Mouse (Mus musculus) adrenal gland, adult (tissue): Measurements from ENCODE around the gene Cadps.

Experiments used
- DNase-seq, 2 experiments: peaks; one replicate each; pipeline ENCODE4 v3.0.0; 2022 to 2023; ENCODE audit warnings: low spot score in 1 of 2; ENCODE audit not compliant: inconsistent age in 2 of 2

The Cadps gene

DNA sequence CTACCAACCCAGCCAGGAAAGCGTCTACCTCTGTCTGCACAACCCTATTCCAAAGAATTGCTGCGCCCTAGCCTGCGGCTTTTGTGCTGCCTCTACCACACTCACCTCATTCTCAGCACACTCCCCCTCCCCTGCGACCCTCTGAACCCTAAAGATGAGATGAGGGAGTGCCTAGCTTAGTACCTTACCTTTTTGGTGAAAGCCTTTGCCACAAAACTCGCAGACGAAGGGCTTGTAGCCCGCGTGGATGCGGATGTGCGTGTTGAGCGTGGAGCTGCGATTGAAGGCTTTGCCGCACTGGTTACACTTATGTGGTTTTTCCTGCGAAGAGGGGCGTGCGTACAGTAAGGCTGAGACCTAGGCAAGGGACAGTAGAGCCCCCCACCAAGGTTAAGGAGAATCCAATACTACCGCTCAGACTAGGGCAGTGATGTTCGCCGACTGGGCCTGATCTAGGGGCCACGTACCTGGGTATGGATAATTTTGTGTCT lies 479.4 kb downstream of the Cadps start:
- DNase-seq, result no peak

DNA sequence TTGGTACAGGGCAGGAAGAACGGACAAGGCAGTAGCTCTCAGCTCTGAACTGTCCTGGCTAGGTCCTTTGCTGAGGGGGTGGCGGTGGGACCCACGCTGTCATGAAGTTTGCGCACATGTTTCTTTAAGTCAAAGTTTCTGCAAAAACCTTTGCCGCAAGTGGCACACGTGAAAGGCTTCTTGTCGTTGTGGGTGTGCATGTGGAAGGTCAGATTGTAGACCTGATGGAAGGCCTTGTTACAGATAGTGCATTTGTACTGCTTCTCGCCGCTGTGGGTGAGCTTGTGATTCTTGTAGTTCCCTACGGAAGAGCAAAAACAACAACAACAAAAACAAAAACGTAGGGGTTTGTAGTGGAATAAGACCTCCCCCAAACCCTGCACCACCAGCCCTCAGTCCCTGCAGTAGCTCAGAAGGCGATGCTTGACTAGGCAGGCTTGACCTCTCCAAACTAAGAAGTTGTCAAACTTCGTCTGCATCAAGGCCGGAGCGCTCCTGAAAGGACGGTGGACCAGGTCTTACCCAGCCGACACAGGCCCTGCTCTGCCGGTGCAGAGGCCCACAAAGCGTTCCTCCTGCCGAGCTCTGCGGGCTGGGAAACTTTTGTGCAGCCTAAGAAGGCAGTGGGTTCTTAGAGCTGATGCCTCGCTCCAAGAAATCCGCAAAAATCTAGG lies 480.3 kb downstream of the Cadps start:
- DNase-seq, result peak in 1 of 2 experiments; percentile 24

DNA sequence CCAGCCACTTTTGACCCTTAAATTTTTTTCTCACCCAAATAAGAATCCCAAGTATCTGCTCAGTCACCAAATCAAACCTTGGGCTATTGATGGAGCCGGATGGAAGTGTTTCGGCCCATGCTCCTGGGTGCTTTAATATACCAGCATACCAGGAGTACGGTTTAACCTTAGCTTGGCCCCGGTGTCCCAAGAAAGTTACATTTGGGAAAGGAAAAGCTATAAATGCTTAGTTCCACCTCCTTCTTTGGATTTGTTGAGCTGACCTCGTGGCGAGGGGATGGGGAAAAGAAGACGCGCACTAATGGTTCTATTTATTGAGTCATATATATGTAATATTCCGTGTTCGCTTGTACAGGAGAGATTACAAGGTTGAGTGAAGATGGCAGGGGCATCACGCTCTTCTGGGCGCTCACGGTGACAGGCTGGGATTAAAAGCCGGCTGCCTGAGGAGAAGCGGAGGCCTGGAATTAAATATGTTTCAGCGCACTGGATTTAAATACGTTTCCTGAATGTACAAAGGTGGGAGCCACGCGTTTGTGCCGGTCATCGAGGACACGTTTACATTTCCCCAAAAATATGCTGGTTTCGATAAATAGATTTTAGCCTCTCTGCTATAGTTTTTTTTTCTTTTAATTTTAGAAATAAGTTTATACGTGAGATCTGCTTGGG lies 481.0 kb downstream of the Cadps start:
- DNase-seq, result no peak

GRCm38 (mm10) chr14:12341075-12341788 lies 481.6 kb downstream of the Cadps start:
- DNase-seq, result peak; percentile 21 to 68

- DNase-seq, result no peak
These were observed 482.4 kb downstream of the Cadps start for GRCm38 (mm10) chr14:12340238-12341074.

- DNase-seq, result no peak
These were observed 483.9 kb downstream of the Cadps start for GRCm38 (mm10) chr14:12338811-12339565.

- peak in 1 of 2 experiments; percentile 17 for DNase-seq
These were observed 484.7 kb downstream of the Cadps start for GRCm38 (mm10) chr14:12337998-12338809.

- peak in 1 of 2 experiments; percentile 13 for DNase-seq
These were observed 485.4 kb downstream of the Cadps start for GRCm38 (mm10) chr14:12337421-12337997.

GRCm38 (mm10) chr14:12334925-12335324 lies 488.0 kb downstream of the Cadps start:
- no peak for DNase-seq

DNA sequence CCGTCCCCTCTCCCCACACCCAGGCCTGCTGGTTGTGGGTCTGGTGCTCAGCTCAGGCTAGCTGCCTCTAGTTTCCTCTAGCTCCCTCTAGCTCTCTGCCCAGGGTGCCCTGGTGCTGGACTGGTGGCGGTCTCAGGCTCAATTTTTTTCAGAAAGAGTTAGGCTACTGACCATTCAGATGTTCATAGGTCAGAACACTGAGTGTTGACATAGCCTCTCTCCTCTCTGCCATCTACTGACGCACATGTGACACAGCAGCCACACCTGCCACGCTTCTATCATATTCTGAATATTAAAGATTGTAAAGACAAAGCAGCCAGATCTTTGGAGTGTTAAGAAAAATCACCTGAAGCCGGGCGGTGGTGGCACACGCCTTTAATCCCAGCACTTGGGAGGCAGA lies 489.3 kb downstream of the Cadps start:
- no peak for DNase-seq
